Mouse (Mus musculus) ES-E14 (cell line): Measurements from ENCODE around the gene 4932438A13Rik.

ENCODE experiments used
- HCFC1 ChIP-seq: IDR thresholded peaks from 2 replicates; pipeline ENCODE4 v1.6.1; 2012; ENCODE audit warnings: low read length, inconsistent platforms, borderline replicate concordance; ENCODE audit not compliant: insufficient read depth
- MAFK ChIP-seq: IDR thresholded peaks from 2 replicates; pipeline ENCODE4 v1.6.1; 2014; ENCODE audit warnings: mild to moderate bottlenecking, low read depth, low read length, inconsistent platforms; ENCODE audit not compliant: insufficient read depth
- ZC3H11A ChIP-seq: IDR thresholded peaks from 2 replicates; pipeline ENCODE4 v1.6.1; 2012; ENCODE audit warnings: low read depth, mild to moderate bottlenecking, inconsistent platforms, low read length, borderline replicate concordance
- ZNF384 ChIP-seq: IDR thresholded peaks from 2 replicates; pipeline ENCODE4 v1.6.1; 2012; ENCODE audit warnings: low read depth, low read length, inconsistent platforms

DNA sequence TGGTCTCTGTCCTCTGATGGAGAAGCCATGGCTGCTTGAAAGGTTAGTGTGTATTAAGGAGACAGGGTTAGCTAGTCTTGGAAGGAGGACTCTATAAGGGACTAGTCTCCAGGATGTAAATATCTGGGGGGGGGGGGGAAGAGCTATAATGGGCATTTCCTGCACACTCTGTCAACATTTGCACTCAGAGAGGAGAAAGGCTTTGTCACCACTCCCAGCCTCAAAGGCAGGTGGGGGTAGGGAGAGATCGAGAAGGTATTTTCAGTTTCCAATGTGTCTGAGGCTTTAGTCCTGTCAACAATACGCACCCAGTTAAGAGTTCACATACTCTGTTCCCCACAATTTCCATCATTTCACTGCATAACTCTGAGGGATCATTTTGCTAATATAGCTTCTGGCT is 28.1 kb upstream of the 4932438A13Rik start:
- no peak for TF ChIP-seq ZNF384
- TF ChIP-seq ZC3H11A, result no peak
- TF ChIP-seq HCFC1, result no peak
- no peak for TF ChIP-seq MAFK
